Mouse (Mus musculus) neutrophil, adult 83 days (primary cell): ENCODE results near the gene Sult2b1. TPM values are rescaled to one million over a fixed set of nuclear protein-coding genes. Genes with fewer than 3 reads are reported as not detected.

Source experiments
- total RNA-seq, 2 experiments: library from RNA; stranded (reverse); gene quantifications; one replicate each; pipeline ENCODE4 v1.2.4; 2023

Gene Sult2b1
- total RNA-seq, 2 experiments from 2014 or later: not detected

Other genes starting within 250 kb of the Sult2b1 start
- not detected for gene Hsd17b14, start 229.8 kb downstream of the Sult2b1 start, total RNA-seq
- 10 to 100 TPM; 39.9 to 42.5 TPM for gene Bcat2, start 214.5 kb downstream of the Sult2b1 start, total RNA-seq
- not detected for gene Fgf21, start 169.2 kb downstream of the Sult2b1 start, total RNA-seq
- under 1 TPM in 1 of 2 experiments, not detected in 1; 0.22 TPM for gene Fut1, start 167.4 kb downstream of the Sult2b1 start, total RNA-seq
- gene Izumo1, start 162.9 kb downstream of the Sult2b1 start, total RNA-seq: not detected
- 1 to 10 TPM; 1.9 to 2.0 TPM for gene Rasip1, start 157.2 kb downstream of the Sult2b1 start, total RNA-seq
- under 1 TPM; 0.13 to 0.73 TPM for gene Mamstr, start 144.7 kb downstream of the Sult2b1 start, total RNA-seq
- gene Fut2, start 118.3 kb downstream of the Sult2b1 start, total RNA-seq: not detected
- not detected for gene Ntn5, start 100.6 kb downstream of the Sult2b1 start, total RNA-seq
- gene Sec1, start 90.3 kb downstream of the Sult2b1 start, total RNA-seq: under 1 TPM in 1 of 2 experiments, not detected in 1; 0.26 TPM
- not detected for gene Car11, start 84.8 kb downstream of the Sult2b1 start, total RNA-seq
- 1 to 10 TPM; 5.3 TPM for gene Dbp, start 79.6 kb downstream of the Sult2b1 start, total RNA-seq
- 100 to 1,000 TPM; 782 to 910 TPM for gene Rpl18, start 69.2 kb downstream of the Sult2b1 start, total RNA-seq
- gene Sphk2, start 66.7 kb downstream of the Sult2b1 start, total RNA-seq: 10 to 100 TPM; 39.2 to 41.2 TPM
- gene Fam83e, start 63.5 kb downstream of the Sult2b1 start, total RNA-seq: under 1 TPM; 0.55 to 0.64 TPM
- gene Spaca4, start 58.9 kb downstream of the Sult2b1 start, total RNA-seq: not detected
- not detected for gene Lmtk3, start 931 bp downstream of the Sult2b1 start, total RNA-seq
- gene Cyth2, start 29.9 kb upstream of the Sult2b1 start, total RNA-seq: 10 to 100 TPM; 68.3 to 83.9 TPM
- gene Kcnj14, start 40.1 kb upstream of the Sult2b1 start, total RNA-seq: under 1 TPM; 0.20 to 0.33 TPM
- 1 to 10 TPM; 5.4 to 5.9 TPM for gene Grwd1, start 46.3 kb upstream of the Sult2b1 start, total RNA-seq
- gene Kdelr1, start 88.1 kb upstream of the Sult2b1 start, total RNA-seq: 10 to 100 TPM; 65.3 to 69.5 TPM
- gene Grin2d, start 93.7 kb upstream of the Sult2b1 start, total RNA-seq: under 1 TPM; 0.15 to 0.22 TPM
- under 1 TPM; 0.82 to 0.85 TPM for gene Syngr4, start 112.0 kb upstream of the Sult2b1 start, total RNA-seq
- gene Tmem143, start 112.3 kb upstream of the Sult2b1 start, total RNA-seq: 1 to 10 TPM; 7.0 to 7.5 TPM
- 100 to 1,000 TPM; 379 to 407 TPM for gene Emp3, start 136.7 kb upstream of the Sult2b1 start, total RNA-seq
- 1 to 10 TPM; 4.8 to 7.6 TPM for gene Ccdc114, start 139.4 kb upstream of the Sult2b1 start, total RNA-seq
- gene Abcc6, start 245.6 kb upstream of the Sult2b1 start, total RNA-seq: not detected
- 10 to 100 TPM; 29.1 to 36.7 TPM for gene Nomo1, start 249.0 kb upstream of the Sult2b1 start, total RNA-seq